Mouse (Mus musculus) erythroblast, embryonic 14.5 days (primary cell): ENCODE data around the gene Dnah11.

ENCODE experiments used
- GATA1 ChIP-seq: IDR thresholded peaks from 2 replicates; pipeline ENCODE4 v1.6.1; 2012; ENCODE audit warnings: low read length, inconsistent platforms, mixed read lengths
- TAL1 ChIP-seq: IDR thresholded peaks from 3 replicates; pipeline ENCODE4 v1.6.1; 2012; ENCODE audit warnings: low read length, inconsistent platforms, mixed read lengths

GRCm38 (mm10) chr12:118196583-118196982, 2.3 kb downstream of the Dnah11 start:
- TF ChIP-seq TAL1: no peak
- no peak for TF ChIP-seq GATA1
